Mouse (Mus musculus) large intestine, adult 2 months (tissue): Measurements from ENCODE around the gene Irf4. TPM values are rescaled to one million over a fixed set of nuclear protein-coding genes. Genes with fewer than 3 reads are reported as not detected.

Source experiments
- DNase-seq: peaks from one replicate; pipeline ENCODE4 v3.0.0-alpha.2; 2012; ENCODE audit warnings: low read depth, low spot score
- WGBS: fragments of 180-500 bp; shearing (Covaris S2); methylation state at CpG from one replicate; pipeline ENCODE4 v1.1.7; 2018; 5-methylcytosine and 5-hydroxymethylcytosine counted together
- polyA plus RNA-seq: library from polyadenylated mRNA; depleted of rRNA; stranded (reverse); fragments of >200 nt; gene quantifications from 2 replicates; pipeline ENCODE4 v1.2.3, GENCODE M21; 2012

Irf4 gene
- polyA plus RNA-seq, 1 experiment: 4.0 TPM

DNA sequence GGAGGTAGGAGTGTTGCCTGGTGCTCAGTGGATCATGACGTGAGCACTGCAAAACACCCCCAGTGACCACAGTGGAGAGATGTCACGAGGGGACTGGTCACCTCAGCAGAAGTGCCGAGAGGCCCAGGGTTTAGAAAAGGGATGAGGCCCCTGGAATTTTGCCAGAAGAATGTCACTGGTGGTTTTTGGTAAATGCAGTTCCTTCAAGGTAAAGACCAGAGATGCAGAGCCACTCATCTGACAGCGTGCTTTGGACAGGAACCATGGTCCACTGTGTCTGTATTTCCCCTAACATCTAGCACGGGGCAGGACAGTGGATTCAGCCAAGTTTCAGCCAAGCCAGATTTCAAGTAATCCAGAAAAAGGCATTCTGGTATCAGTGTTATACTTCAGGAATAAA is 12.3 kb upstream of the Irf4 start:
- DNase-seq: no peak
- WGBS: 85% methylated on average over 5 of the region's 5 CpGs

GRCm38 (mm10) chr13:30737257-30737656 is 11.8 kb upstream of the Irf4 start:
- WGBS: 65% methylated on average over 2 of the region's 2 CpGs

DNA sequence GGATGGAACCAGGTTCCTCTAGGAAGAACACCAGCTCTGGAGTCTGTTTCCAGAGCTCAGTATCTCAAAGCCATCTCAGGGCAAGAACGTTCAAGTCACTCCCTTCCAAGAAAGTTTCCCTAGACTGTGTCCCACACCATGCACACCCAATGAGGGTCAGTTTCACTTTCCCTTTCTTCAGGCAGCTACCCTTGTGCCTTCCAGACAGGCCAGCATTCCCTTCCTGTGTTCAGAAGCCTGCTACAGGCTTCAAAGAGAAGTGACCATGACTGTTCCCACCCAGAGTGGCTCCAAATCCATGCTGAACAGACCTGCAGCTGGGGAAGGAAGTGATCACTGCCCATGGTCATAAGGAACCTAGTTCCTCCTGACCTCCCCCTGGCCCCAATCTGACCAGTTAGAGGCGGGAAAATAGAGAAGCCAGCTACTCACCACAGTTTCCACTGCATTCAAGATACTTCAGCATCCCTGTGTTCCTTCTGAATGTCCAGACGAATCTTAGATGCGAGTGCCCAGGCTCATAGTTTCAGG is 10.7 kb upstream of the Irf4 start:
- WGBS: 65% methylated on average over 4 of the region's 4 CpGs

More at GRCm38 (mm10) chr13:30737257-30737656, 11.8 kb upstream of the Irf4 start:
- DNase-seq: no peak

GRCm38 (mm10) chr13:30741172-30741571 is 7.9 kb upstream of the Irf4 start:
- WGBS: 70% methylated on average over 5 of the region's 5 CpGs
- no peak for DNase-seq

More for the DNA sequence above, 10.7 kb upstream of the Irf4 start:
- no peak for DNase-seq

DNA sequence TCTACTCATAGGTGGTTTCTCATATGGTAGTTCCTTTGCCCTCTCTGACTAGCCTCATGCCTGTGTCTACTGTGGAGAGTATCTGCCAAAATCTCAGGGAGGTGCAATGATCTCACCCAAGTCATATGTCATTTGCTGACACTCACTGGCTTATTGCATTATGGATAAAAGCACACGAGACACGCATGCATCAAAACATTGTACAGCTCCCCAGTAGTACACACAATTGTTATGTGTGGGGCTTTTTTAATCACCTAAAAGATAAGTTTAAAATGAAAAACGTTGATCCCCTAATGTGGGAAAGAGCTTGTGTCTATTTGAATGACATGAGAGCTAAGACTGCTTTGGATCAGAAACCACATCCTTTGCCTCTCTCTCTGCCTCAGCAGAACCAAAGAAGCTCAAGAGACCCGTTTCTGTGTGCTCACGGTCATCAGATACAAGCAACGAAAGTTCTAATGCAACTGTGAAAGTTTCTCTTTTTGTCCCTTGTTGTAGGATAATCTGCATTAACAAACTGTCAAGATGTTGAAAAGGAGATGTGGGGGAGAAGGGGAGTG is 6.5 kb upstream of the Irf4 start:
- DNase-seq: no peak
- WGBS: 74% methylated on average over 6 of the region's 6 CpGs

DNA sequence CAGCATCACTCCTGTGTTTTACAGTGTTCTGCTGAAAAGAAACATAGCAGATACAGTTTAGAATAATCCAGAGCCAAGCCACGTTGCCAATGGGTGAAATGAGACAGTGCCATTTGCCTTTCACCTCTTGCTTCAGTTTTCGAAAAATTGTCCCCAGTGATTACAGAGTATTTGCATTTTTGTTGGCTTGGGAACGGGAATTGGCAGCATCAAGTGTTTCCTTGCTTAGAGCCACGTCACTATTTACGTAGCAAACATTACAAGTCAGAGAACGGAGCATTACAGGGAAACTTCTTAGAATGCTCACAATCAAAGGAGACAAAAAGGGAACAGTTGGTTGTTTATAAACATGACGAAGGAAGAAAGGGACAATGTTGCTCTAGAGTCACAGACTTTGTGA is 3.9 kb upstream of the Irf4 start:
- DNase-seq: no peak
- 34% methylated on average over 7 of the region's 7 CpGs for WGBS

DNA sequence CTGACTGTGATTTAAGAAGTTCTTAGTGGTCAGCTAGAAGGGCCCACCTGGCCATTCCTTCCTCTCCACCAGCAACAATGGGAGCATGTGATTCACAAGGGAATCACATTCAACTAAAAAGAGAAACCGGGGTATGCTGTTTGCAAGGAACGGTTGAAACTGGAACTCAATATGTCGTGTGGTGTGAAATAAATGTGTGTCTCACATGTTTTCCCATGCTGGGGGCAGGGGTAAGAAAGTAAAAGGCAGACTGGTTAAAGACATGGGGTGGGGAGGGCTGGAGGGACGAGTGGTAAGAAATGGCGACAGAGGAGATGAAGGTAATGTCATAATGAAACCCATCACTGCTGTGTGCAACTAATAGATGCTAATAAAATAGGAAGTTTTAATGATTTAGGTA is 2.0 kb upstream of the Irf4 start:
- WGBS: 76% methylated on average over 5 of the region's 5 CpGs
- DNase-seq: no peak

DNA sequence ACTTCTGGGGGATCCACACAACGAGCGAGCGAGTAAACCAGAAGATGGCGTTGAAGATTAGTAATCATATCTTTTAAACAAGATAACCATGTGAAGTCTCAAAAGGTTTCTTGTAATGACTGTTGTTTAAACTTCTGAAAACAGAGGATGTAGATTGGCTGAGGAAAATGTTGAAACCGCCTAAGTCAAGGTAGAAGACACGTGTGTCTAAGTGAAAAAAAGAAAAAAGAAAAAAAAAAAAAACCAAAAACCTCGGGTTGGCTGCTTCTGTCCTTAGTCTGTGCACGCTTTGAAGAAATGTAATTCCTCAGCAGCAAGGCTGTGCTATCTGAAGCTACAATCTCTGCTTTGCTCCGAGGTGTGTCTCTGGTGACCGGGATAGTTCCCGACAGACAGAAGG is 1.5 kb upstream of the Irf4 start:
- whole genome bisulfite sequencing: 60% methylated on average over 11 of the region's 11 CpGs
- DNase-seq: no peak

- WGBS: 64% methylated on average over 11 of the region's 11 CpGs
- no peak for DNase-seq
These were observed 705 bp upstream of the Irf4 start for GRCm38 (mm10) chr13:30748321-30748720.

DNA sequence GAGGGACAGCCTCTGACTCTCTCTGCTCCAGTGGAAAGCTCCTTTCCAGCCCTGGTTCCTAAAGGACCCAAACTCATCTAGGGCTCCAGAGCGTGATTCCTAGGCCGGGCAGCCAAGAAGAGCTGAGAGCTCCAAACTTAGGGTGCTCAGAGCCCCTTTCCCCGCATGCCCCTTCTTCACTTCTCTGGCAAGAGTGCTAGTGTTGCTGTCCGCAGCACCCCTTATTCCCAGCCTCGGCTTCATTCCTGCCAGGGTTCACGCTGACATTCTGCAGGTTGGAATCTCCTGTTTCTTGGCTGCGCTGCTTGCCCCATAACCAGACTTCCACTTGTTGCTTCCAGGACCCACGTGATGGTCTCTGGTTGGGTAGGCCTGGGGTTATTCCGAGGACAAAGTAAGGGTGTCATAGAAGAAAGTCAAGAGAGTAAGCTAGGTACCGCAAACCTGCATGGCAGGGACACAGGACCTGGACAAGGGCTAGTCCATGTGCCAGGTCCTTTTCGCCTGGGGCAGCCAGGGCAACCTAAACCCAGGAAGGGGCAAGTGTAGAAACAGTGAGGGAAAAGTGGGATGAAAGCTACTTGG is 623 bp downstream of the Irf4 start:
- WGBS: 8% methylated on average over 11 of the region's 11 CpGs
- no peak for DNase-seq

- no peak for DNase-seq
- WGBS: 7% methylated on average over 33 of the region's 33 CpGs
These were observed 1.7 kb downstream of the Irf4 start for GRCm38 (mm10) chr13:30750461-30751303.

DNA sequence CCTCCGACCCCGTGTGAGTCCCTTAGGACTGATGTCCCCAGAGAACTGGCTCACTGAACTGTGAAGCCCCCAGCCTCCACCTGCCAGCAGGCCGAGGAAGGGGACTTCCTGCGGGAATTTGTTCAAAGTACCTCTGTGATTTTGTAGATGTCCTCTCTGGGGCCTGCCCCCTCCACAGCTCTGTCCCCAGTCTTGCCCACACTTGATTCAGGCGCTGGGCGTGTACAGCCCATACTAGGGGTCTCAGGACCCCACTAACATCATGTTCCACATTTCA is 2.2 kb downstream of the Irf4 start:
- 32% methylated on average over 6 of the region's 6 CpGs for WGBS

DNA sequence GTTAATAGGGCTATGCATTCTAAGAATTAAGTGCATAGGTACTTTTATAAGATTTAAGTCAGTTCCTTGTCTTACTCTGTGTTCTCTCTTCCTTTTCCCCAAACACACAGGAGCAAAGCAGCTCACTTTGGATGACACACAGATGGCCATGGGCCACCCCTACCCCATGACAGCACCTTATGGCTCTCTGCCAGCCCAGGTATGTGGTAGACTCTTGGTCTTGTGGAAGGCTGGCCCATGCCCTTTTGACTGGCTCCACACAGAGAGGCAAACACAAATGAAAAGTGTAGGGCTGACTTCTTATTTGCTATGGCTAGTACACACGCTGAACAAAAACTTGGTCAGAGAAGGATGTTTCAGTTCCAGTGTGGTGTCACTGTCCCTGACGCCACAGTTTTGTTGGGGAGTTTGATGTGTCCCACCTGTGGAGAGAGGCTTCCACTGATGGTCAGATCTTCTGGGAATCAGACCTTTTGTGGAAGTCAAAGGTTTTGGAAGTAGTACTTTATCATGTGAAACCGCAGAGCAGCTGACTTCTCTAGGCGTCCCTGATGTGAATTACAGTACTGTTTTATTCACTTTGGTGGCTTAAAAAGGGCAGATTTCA is 3.7 kb downstream of the Irf4 start:
- 84% methylated on average over 4 of the region's 4 CpGs for whole genome bisulfite sequencing
- DNase-seq: no peak

More for the DNA sequence above, 2.2 kb downstream of the Irf4 start:
- no peak for DNase-seq

DNA sequence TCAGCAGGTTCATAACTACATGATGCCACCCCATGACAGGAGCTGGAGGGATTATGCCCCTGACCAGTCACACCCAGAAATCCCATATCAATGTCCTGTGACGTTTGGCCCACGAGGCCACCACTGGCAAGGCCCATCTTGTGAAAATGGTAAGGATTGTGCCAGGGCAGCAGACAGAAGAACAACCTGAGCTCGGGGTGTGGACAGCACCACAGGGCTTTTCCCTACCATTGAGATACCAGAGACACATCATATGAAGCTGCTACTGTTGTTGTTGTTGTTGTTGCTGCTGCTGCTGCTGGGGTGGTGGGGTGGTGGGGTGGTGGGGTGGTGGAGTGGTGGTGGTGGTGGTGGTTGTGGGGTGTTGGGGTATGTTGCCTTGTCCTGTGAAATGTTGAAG is 4.4 kb downstream of the Irf4 start:
- DNase-seq: no peak
- 85% methylated on average over 3 of the region's 3 CpGs for WGBS

DNA sequence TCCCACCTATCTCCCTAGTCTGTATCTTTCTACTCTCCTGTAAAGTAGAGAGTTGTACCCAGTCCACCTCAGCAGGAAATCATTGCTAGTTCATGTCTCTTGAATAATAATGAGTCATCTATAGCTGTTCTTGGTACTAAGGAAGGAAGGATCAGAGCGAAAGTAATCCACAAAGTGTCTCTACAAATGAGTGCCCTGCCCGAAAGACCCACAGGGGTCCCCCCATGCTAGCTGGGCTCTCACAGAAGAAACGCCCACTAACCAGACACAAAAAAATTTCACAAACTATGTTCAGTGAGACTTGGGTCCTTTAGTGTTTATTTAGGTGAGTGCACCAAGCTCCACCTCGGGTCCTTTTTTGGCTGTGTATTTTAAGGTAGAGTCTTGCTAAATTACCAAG is 5.0 kb downstream of the Irf4 start:
- 82% methylated on average over 4 of the region's 4 CpGs for WGBS

DNA sequence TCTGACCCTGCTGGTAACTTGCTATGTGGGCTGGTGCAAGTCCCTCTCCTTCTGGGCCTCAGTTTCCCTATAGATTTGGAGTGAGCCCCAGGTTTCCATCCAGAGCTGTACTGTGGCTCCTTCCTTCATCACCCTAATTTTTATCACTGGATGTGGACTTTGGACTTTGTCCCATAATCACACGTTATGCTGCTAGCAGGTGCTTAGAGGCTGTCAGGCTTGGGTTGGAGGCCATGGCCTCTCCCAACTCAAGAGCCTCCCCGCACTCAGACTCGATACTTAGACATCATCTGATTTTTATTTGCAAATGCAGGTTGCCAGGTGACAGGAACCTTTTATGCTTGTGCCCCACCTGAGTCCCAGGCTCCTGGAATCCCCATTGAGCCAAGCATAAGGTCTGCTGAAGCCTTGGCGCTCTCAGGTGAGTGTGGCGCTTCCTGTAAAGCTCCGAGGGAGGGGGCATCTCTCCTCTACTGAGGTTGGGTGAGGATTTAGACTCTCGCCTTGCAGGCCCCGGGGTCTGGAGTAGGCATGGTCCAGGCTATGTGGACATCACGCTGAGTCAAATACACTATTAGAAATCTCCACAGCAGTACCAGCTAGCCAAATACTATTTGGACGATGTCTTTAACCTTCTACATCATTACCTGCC is 5.9 kb downstream of the Irf4 start:
- DNase-seq: no peak
- 56% methylated on average over 10 of the region's 10 CpGs for WGBS

More for the DNA sequence above, 5.0 kb downstream of the Irf4 start:
- no peak for DNase-seq

DNA sequence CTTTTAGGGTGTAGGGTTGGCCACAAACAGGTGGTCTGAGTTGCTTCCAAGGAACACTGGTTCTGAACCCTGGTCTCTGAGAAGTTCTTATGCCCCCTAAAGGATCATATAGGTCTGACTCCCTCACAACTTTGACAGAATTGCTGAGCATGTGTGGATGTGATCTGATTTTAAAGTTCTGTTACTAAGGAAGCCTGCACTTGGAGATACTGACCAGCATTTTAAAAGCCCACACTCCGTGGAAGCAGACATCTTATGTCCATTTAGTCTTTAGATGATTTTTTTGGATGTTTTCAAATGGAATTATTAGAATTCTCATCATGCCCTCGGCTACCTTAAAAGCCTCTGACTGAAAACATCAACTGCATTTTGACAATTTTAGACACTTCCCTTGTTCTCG is 6.6 kb downstream of the Irf4 start:
- WGBS: 69% methylated on average over 3 of the region's 3 CpGs
- DNase-seq: no peak

DNA sequence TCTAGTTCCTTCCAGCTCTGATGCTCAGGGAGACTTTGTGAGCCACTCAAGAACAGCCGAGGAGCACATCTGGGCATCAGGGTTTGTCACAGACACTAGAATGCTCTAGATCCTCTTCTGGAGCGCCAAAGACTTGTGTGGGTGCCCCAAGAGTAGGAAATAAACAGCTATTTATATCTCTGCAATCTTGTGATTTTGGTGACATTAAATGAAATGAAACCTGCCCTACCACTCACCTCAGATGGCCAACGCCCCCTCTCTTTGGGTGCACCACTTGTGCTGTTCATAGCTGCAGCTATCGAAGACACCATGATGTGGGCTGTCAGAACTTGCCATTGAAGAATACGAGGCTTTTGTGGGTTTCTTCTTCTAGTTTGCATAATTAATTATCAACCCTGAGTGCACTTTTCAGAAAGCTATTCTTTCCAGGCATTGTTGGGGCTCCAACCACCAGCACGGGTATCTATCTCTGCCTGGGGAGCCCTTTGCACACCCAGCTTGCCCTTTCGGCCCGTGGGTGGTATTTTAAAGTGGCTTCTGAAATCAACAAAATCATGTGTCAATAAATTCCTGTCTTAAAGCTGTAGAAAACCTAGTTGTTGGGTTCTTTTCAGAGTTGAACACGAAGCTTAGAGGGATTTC is 7.1 kb downstream of the Irf4 start:
- DNase-seq: no peak
- 71% methylated on average over 9 of the region's 9 CpGs for WGBS

- WGBS: 76% methylated on average over 14 of the region's 14 CpGs
These were observed 8.4 kb downstream of the Irf4 start for GRCm38 (mm10) chr13:30757264-30757900.

More at GRCm38 (mm10) chr13:30757264-30757900, 8.4 kb downstream of the Irf4 start:
- DNase-seq: no peak
